Mouse (Mus musculus) liver, embryonic 11.5 days (tissue): ENCODE results near the gene Rcan1. TPM values are rescaled to one million over a fixed set of nuclear protein-coding genes. Genes with fewer than 3 reads are reported as not detected.

Experiments used
- ATAC-seq: fragments of 200-750 bp; cut with Nextera tagmentation; replicated peaks from 2 replicates; pipeline ENCODE4 v1.8.0; 2017; ENCODE audit warnings: moderate number of reproducible peaks, mild to moderate bottlenecking, moderate TSS enrichment, moderate library complexity; ENCODE audit not compliant: low FRiP score
- DNase-seq: peaks from one replicate; pipeline ENCODE4 v3.0.0-alpha.2; 2017; ENCODE audit warnings: low spot score
- H3K27ac ChIP-seq: fragments of 300-500 bp; sonication (generic); 2 replicates; pipeline ENCODE4 v1.5.1; 2014; ENCODE audit warnings: mild to moderate bottlenecking, low read depth, low read length, control low read depth
- H3K27me3 ChIP-seq: fragments of 300-500 bp; sonication (generic); replicated peaks from 2 replicates; pipeline ENCODE4 v1.6.1; 2014; ENCODE audit warnings: low read length, mixed read lengths; ENCODE audit not compliant: control insufficient read depth, insufficient read depth
- H3K36me3 ChIP-seq: fragments of 300-500 bp; sonication (generic); 2 replicates; pipeline ENCODE4 v1.6.1; 2014; ENCODE audit warnings: mild to moderate bottlenecking, low read length, moderate library complexity, mixed read lengths; ENCODE audit not compliant: control insufficient read depth, insufficient read depth
- H3K4me1 ChIP-seq: fragments of 300-500 bp; sonication (generic); replicated peaks from 2 replicates; pipeline ENCODE4 v1.6.1; 2014; ENCODE audit warnings: low read length, mixed read lengths; ENCODE audit not compliant: control insufficient read depth, insufficient read depth
- H3K4me2 ChIP-seq: fragments of 300-500 bp; sonication (generic); 2 replicates; pipeline ENCODE4 v1.6.1; 2014; ENCODE audit warnings: mild to moderate bottlenecking, control low read depth, moderate library complexity
- H3K4me3 ChIP-seq: fragments of 300-500 bp; sonication (generic); 2 replicates; pipeline ENCODE4 v1.5.1; 2014; ENCODE audit warnings: low read depth, low read length, control low read depth
- H3K9ac ChIP-seq: fragments of 300-500 bp; sonication (generic); 2 replicates; pipeline ENCODE4 v1.6.1; 2014; ENCODE audit warnings: low read depth, low read length, control low read depth
- H3K9me3 ChIP-seq: fragments of 300-500 bp; sonication (generic); 2 replicates; pipeline ENCODE4 v1.6.1; 2016; ENCODE audit warnings: low read length, inconsistent platforms, mixed read lengths; ENCODE audit not compliant: control insufficient read depth
- WGBS: fragments of 180-500 bp; shearing (Covaris S2); extraction: QIAGEN DNeasy Blood & Tissue Kit; methylation state at CpG from one replicate; pipeline ENCODE4 v1.1.7; 2014; 5-methylcytosine and 5-hydroxymethylcytosine counted together
- polyA plus RNA-seq: library from polyadenylated mRNA; unstranded; fragments of >200 nt; fragmentation: Nextera tagmentation; extraction: Ambion mirVana; gene quantifications from 2 replicates; pipeline ENCODE4 v1.2.1, GENCODE M21; 2014

The Rcan1 gene
- polyA plus RNA-seq, 1 experiment from 2014 or later = 21.6 TPM

- H3K9me3 ChIP-seq = no peaks in the 10 kb centered on the region
- WGBS = 68% methylated on average over 2 of the region's 2 CpGs
- H3K9ac ChIP-seq = no peak overlapping the region
- DNase-seq (no peak), ATAC-seq (no peak)
- H3K36me3 ChIP-seq = no peaks in the 10 kb centered on the region
- H3K4me1 ChIP-seq = peaks cover 11% of the 10 kb centered on the region
- H3K4me3 ChIP-seq = no peak overlapping the region
- no peaks in the 10 kb centered on the region for H3K27me3 ChIP-seq
- H3K4me2 ChIP-seq = no peak overlapping the region
- H3K27ac ChIP-seq = no peak overlapping the region
These were observed 30.9 kb downstream of the Rcan1 start for GRCm38 (mm10) chr16:92439775-92440174.

- Histone ChIP-seq H3K4me3 (no peak overlapping the region), H3K4me2 (no peak overlapping the region), H3K36me3 (no peaks in the 10 kb centered on the region; the same call in 1 of the 2 replicates), H3K4me1 (no peaks in the 10 kb centered on the region), H3K27me3 (no peaks in the 10 kb centered on the region), H3K9me3 (no peaks in the 10 kb centered on the region), H3K9ac (no peak overlapping the region), H3K27ac (no peak overlapping the region)
- ATAC-seq (no peak), DNase-seq (no peak)
- 86% methylated on average over 18 of the region's 18 CpGs for WGBS
These were observed 35.2 kb downstream of the Rcan1 start for GRCm38 (mm10) chr16:92435431-92435985.

DNA sequence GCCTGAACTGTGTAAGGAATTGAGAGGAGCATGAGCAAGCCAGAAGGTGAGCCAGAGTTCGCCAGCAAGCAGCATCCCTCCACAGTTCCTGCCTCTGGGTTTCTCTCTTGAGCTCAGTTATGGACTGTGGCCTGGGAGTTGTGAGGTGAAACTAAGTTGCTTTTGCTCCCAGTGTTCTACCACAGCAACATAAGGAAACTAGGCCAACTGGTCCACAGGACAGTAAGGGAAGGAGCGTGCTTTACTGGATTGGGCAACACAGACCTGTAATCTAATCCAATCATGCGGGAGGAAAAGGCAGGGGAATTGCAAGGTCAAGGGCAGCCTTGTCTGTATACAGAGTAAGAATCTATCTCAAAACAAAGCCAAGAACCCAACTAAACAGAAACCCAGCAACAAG is 37.5 kb downstream of the Rcan1 start:
- H3K9me3 ChIP-seq = no peaks in the 10 kb centered on the region
- WGBS = 82% methylated on average over 3 of the region's 3 CpGs
- no peak overlapping the region for H3K4me2 ChIP-seq
- H3K4me3 ChIP-seq = no peak overlapping the region
- ATAC-seq = no peak
- H3K9ac ChIP-seq = no peak overlapping the region
- H3K27ac ChIP-seq = no peak overlapping the region
- H3K4me1 ChIP-seq = peaks cover 7% of the 10 kb centered on the region
- no peak for DNase-seq
- H3K36me3 ChIP-seq = no peaks in the 10 kb centered on the region; the same call in 1 of the 2 replicates
- no peaks in the 10 kb centered on the region for H3K27me3 ChIP-seq

GRCm38 (mm10) chr16:92430731-92431130 is 39.9 kb downstream of the Rcan1 start:
- no peak for DNase-seq
- H3K9ac ChIP-seq = no peak overlapping the region
- H3K4me3 ChIP-seq = no peak overlapping the region
- H3K27ac ChIP-seq = no peak overlapping the region
- WGBS = 75% methylated on average over 8 of the region's 8 CpGs
- ATAC-seq = no peak
- H3K36me3 ChIP-seq = no peaks in the 10 kb centered on the region; the same call in 1 of the 2 replicates
- no peaks in the 10 kb centered on the region for H3K9me3 ChIP-seq
- no peak overlapping the region for H3K4me2 ChIP-seq
- peaks cover 8% of the 10 kb centered on the region for H3K4me1 ChIP-seq
- H3K27me3 ChIP-seq = no peaks in the 10 kb centered on the region

GRCm38 (mm10) chr16:92428197-92428950 is 42.3 kb downstream of the Rcan1 start:
- no peak; the same call in 1 of the 2 replicates for ATAC-seq
- Histone ChIP-seq H3K9me3 (no peaks in the 10 kb centered on the region), H3K4me1 (peaks cover 8% of the 10 kb centered on the region), H3K4me3 (no peak overlapping the region), H3K27ac (peak overlapping the region; percentile 32; the same call in 1 of the 2 replicates), H3K27me3 (no peaks in the 10 kb centered on the region), H3K9ac (no peak overlapping the region), H3K36me3 (no peaks in the 10 kb centered on the region; the same call in 1 of the 2 replicates), H3K4me2 (no peak overlapping the region)
- DNase-seq = no peak
- WGBS = 58% methylated on average over 19 of the region's 19 CpGs

DNA sequence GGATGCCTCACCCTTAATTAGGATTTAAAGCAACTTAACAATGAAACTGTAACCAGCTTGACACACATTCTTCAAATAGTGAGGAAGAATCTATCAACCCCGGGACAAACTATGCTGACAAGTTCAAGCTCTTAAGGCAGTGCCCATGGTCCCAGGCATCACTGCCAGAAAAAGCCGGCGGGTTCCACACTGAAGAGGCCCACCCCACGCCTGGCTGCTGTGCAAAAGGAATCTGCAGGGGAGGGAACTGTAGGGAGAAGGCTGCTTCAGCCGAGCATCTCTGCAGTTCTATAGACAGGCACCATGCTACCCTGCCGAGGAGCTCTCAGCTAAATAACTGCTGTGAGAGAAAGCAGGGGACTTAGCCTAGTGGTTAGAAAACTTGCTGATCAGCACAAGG is 44.0 kb downstream of the Rcan1 start:
- WGBS = 66% methylated on average over 6 of the region's 6 CpGs
- Histone ChIP-seq H3K4me3 (no peak overlapping the region), H3K9ac (no peak overlapping the region), H3K36me3 (no peaks in the 10 kb centered on the region), H3K27me3 (no peaks in the 10 kb centered on the region), H3K4me2 (no peak overlapping the region), H3K4me1 (peaks cover 8% of the 10 kb centered on the region), H3K27ac (no peak overlapping the region), H3K9me3 (no peaks in the 10 kb centered on the region)
- no peak for ATAC-seq
- no peak for DNase-seq

DNA sequence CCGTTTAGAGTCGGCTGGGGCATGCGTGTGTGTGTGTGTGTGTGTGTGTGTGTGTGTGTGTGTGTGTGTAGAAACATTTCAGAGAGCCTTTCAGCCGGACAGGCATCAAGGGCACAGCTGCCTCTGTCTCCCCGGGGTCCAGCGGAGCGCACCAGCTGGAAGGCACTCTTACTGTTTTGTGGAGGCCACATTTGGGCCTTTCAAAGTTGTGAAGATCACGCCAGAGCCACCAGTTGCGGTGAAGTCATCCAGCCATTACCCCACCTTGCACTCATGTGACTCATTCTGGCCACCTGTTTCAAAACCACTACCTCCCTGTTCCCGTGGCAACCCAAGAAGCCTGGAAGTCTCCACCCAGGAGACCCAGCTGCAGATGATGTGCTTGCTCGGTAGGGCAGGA is 44.8 kb downstream of the Rcan1 start:
- Histone ChIP-seq H3K9ac (no peak overlapping the region), H3K4me3 (no peak overlapping the region), H3K27me3 (no peaks in the 10 kb centered on the region), H3K9me3 (no peaks in the 10 kb centered on the region), H3K4me1 (peaks cover 8% of the 10 kb centered on the region), H3K27ac (no peak overlapping the region), H3K4me2 (no peak overlapping the region), H3K36me3 (no peaks in the 10 kb centered on the region)
- ATAC-seq (no peak), DNase-seq (no peak)
- 74% methylated on average over 11 of the region's 11 CpGs for WGBS

DNA sequence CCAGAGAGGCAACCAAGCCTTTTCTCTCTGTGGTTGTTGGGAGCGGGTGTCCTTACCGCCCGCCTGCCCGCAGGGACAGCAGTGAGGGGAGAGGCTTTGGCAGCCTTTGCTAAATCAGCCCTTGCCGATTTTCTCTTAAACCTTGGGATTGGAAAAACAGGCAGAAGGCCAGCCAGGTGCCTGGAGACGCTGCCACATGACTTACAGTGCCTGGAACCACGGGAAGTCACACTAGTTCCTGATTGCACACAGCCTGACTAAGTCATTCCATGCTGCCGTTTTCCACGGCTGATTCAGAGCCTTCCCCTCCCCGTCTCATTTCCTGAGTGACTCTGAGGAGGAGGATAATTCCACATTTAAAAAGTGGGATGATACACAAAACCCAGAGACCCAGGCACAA is 47.3 kb downstream of the Rcan1 start:
- no peak overlapping the region for H3K4me2 ChIP-seq
- H3K9ac ChIP-seq = no peak overlapping the region
- ATAC-seq (no peak), DNase-seq (no peak)
- no peaks in the 10 kb centered on the region for H3K9me3 ChIP-seq
- H3K4me1 ChIP-seq = peaks cover 3% of the 10 kb centered on the region; the same call in 1 of the 2 replicates
- no peaks in the 10 kb centered on the region for H3K27me3 ChIP-seq
- no peak overlapping the region for H3K27ac ChIP-seq
- 66% methylated on average over 10 of the region's 10 CpGs for WGBS
- no peaks in the 10 kb centered on the region for H3K36me3 ChIP-seq
- H3K4me3 ChIP-seq = no peak overlapping the region
